Mouse (Mus musculus): ENCODE measurements around the gene Tada1.

Gene Tada1

GRCm38 (mm10) chr1:166379013-166379629 is at the start of gene Tada1:
Tada1 (plus strand) TSS chr1:166379097.
- DNase-seq (ENCODE audit: low read depth in 2 of 2, low spot score in 2 of 2): peak; percentile 85 to 87

GRCm38 (mm10) chr1:166330752-166331151 is 48.1 kb upstream of the Tada1 start:
- no peak for DNase-seq (ENCODE audit: low read depth in 2 of 2, low spot score in 2 of 2)

- DNase-seq (ENCODE audit: low read depth in 2 of 2, low spot score in 2 of 2): no peak
Observed at GRCm38 (mm10) chr1:166339110-166339509, 39.8 kb upstream of the Tada1 start.

- DNase-seq (ENCODE audit: low read depth in 2 of 2, low spot score in 2 of 2): no peak
Observed at GRCm38 (mm10) chr1:166342060-166342459, 36.8 kb upstream of the Tada1 start.

GRCm38 (mm10) chr1:166342539-166342938 is 36.4 kb upstream of the Tada1 start:
- DNase-seq (ENCODE audit: low read depth in 2 of 2, low spot score in 2 of 2): no peak

GRCm38 (mm10) chr1:166343586-166343985 is 35.3 kb upstream of the Tada1 start:
- DNase-seq (ENCODE audit: low read depth in 2 of 2, low spot score in 2 of 2): no peak

GRCm38 (mm10) chr1:166344300-166345077 is 34.4 kb upstream of the Tada1 start:
- DNase-seq (ENCODE audit: low read depth in 2 of 2, low spot score in 2 of 2): no peak

GRCm38 (mm10) chr1:166345602-166346001 is 33.3 kb upstream of the Tada1 start:
- no peak for DNase-seq (ENCODE audit: low read depth in 2 of 2, low spot score in 2 of 2)

GRCm38 (mm10) chr1:166346906-166347305 is 32.0 kb upstream of the Tada1 start:
- no peak for DNase-seq (ENCODE audit: low read depth in 2 of 2, low spot score in 2 of 2)

- DNase-seq (ENCODE audit: low read depth in 2 of 2, low spot score in 2 of 2): no peak
Observed at GRCm38 (mm10) chr1:166349341-166349740, 29.6 kb upstream of the Tada1 start.

GRCm38 (mm10) chr1:166349751-166350150 is 29.1 kb upstream of the Tada1 start:
- DNase-seq (ENCODE audit: low read depth in 2 of 2, low spot score in 2 of 2): no peak

- peak; percentile 66 to 75 for DNase-seq (ENCODE audit: low read depth in 2 of 2, low spot score in 2 of 2)
Observed at GRCm38 (mm10) chr1:166360157-166360855, 18.6 kb upstream of the Tada1 start.

GRCm38 (mm10) chr1:166360896-166361295 is 18.0 kb upstream of the Tada1 start:
- DNase-seq (ENCODE audit: low read depth in 2 of 2, low spot score in 2 of 2): no peak

- no peak for DNase-seq (ENCODE audit: low read depth in 2 of 2, low spot score in 2 of 2)
Observed at GRCm38 (mm10) chr1:166361842-166362241, 17.1 kb upstream of the Tada1 start.

GRCm38 (mm10) chr1:166362659-166363058 is 16.2 kb upstream of the Tada1 start:
- DNase-seq (ENCODE audit: low read depth in 2 of 2, low spot score in 2 of 2): no peak

- no peak for DNase-seq (ENCODE audit: low read depth in 2 of 2, low spot score in 2 of 2)
Observed at GRCm38 (mm10) chr1:166363122-166363521, 15.8 kb upstream of the Tada1 start.

- DNase-seq (ENCODE audit: low read depth in 2 of 2, low spot score in 2 of 2): no peak
Observed at GRCm38 (mm10) chr1:166377171-166377570, 1.7 kb upstream of the Tada1 start.

- peak in 1 of 2 experiments; percentile 3 for DNase-seq (ENCODE audit: low read depth in 2 of 2, low spot score in 2 of 2)
Observed at GRCm38 (mm10) chr1:166378431-166379012, 375 bp upstream of the Tada1 start.

GRCm38 (mm10) chr1:166379630-166380231 is 834 bp downstream of the Tada1 start:
- DNase-seq (ENCODE audit: low read depth in 2 of 2, low spot score in 2 of 2): peak; percentile 62 to 76

GRCm38 (mm10) chr1:166381336-166381735 is 2.4 kb downstream of the Tada1 start:
- no peak for DNase-seq (ENCODE audit: low read depth in 2 of 2, low spot score in 2 of 2)

GRCm38 (mm10) chr1:166381821-166382220 is 2.9 kb downstream of the Tada1 start:
- DNase-seq (ENCODE audit: low read depth in 2 of 2, low spot score in 2 of 2): no peak
